Mouse (Mus musculus) liver, embryonic 14.5 days (tissue): ENCODE data around the gene Gm44511.

Experiments
- CTCF ChIP-seq: IDR thresholded peaks from 2 replicates; pipeline ENCODE4 v1.5.1; 2016; ENCODE audit warnings: antibody characterized with exemption, low read depth, control low read depth
- EP300 ChIP-seq: IDR thresholded peaks from 2 replicates; pipeline ENCODE4 v1.6.1; 2016; ENCODE audit warnings: antibody characterized with exemption, low read depth

DNA sequence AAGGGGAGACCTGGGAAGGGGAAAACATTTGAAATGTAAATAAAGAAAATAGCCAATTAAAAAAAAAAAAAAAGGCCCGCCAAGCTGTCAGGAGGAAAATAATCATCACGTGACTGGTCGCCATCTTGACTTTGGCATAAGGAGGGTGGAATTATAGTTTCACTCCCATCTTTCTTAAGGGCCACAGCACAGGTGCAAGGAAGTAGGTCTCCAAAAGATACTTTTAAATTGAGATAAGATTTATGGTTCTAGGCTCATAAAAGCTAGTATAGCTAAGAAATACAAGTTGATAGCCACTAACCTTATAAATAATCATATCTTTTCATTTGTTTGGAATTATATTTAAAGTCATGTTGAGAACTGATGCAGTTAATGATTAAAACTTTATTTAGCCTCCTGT lies 28.8 kb upstream of the Gm44511 start:
- TF ChIP-seq CTCF (no peak), EP300 (no peak)
